Mouse (Mus musculus): ENCODE results near the gene Tmem216.

Gene Tmem216

DNA sequence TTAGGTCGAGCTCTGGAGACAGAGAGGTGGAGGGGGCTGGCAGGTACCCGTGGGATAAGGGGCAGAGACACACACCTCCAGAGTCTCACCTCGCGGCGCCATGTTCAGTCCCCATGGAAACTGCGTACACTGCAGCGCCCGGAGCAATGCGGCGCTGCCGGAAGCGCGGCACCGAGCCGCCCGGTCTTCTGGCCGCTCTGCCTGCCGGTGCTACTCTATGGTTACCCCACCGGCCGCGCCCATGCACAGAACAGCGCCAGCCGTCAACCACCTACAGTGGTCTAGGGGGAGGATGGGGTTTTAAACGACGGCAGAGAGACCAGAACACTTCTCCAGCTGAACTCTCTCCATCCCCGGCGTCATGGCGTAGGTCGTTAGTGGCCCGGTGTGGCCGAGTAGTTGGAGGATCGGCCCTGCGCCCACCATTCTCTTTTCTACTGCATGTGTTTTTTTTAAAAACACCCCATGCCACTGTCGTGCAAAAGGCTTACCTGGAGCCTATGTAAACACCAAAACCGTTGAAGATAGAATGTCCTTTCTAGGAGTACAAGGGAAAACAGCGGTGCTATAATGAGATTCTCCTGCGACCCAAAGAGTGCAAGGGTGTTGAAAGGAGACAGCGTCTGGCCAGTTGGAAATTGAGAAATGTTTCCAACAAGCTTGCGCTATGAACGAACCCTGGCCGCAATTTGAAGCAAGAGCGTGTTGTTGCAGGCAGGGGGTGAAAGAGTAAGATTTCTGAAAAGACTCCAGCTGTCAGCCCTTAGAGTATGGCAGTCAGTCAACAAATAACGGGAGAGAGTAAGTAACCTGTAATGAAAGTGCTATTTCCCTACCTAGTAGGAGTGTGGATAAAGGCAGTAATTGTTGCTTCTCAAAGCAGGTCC is at the start of gene Tmem216:
Gene Tmem216 (minus strand): TSS at position 615 of the 887 bp plus-strand sequence.
- DNase-seq = peak; percentile 88 to 90

GRCm38 (mm10) chr19:10605293-10605900 is 49.4 kb upstream of the Tmem216 start, which contains the start of the genes Ddb1 and Tkfc:
Gene Ddb1, plus strand, starts transcription at chr19:10605327.
Gene Tkfc, minus strand, starts transcription at chr19:10605654.
- peak; percentile 99 for DNase-seq

- no peak for DNase-seq
These were observed 48.5 kb upstream of the Tmem216 start for GRCm38 (mm10) chr19:10604534-10604933.

DNA sequence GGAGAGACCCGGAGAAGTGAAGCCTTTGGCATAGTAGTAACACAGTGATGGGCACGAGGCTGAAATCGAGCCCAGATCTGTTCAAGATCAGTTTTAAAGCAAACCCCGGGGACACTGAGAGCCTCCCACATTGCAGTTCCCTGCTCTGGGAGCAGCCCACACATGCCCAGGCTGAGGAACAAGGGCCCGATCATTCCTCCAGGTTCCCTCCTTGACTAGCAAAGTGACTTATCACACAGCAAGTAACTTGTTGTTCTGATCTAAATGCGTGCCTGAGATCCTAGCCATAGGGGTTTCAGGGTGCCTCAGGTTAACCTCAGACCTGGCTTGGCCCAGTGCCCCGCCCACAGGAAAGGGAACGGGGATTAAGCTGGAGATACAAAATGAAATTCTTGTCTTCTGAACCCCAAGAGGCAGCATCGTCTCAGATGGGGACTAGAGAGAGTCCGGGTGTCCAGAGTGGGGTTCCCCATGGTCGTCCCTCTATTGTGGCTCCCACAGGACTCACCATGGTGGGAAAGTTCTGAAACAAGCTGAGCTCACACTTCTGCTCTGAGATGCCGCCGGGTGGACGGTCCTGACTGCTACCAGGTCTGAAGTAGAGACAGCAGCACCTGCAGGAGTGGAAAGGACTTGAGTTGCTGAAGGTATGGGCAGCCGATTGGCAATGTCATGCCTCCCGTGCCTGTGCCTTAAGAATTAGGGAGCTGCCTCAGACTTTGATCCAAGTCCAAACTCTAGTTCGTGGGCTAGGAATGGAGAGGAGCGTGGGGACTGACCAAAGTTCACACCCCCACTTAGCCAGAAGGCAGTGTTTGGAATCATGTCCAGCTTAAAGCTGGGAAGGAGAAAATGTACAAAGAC is 47.9 kb upstream of the Tmem216 start:
- DNase-seq = peak in 1 of 2 experiments; percentile 24

- peak; percentile 91 to 92 for DNase-seq
These were observed 46.7 kb upstream of the Tmem216 start for GRCm38 (mm10) chr19:10602787-10603186.

DNA sequence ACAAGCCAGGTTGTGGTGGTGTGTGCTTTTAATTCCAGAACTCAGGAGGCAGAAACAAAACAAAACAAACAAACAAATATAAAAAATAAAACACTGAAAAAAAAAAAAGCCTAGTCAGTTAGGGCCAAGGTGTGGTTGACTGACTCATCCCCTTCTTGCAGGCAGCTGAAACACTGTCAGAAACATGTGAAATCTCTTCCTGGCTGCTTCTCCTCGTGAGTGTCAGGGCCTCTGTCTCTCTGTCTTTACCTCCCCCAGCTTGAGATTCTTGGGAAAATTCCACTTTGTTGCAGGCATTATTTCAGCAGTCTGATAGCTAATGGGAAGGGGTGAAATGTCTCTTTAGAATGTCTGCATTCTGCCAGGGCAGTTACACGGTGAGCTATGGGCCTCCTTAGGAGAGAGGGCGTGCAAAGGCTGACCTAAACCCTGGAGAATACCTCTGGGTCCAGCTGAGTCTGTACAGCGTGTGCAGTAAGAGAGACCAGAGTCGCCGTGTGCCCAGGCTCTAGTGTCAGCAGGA is 46.3 kb upstream of the Tmem216 start:
- no peak for DNase-seq

DNA sequence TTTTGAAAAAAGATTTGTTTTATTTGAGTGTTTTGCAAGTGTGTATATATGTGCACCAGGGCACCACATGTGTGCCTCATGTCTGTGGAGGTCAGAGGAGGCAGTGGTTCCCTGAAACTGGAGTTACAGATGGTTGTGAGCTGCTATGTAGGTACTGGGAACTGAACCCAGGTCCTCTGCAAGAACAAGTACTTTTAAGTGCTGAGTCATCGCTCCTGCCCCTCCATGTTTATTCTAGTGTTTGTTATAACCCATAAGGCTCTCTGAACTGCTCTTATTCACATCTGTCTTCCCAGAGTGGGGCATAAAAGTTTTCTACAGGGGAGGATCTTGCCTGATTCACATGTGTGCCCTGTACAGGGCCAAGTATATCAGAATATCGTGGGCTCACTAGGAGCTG is 43.6 kb upstream of the Tmem216 start:
- no peak for DNase-seq

DNA sequence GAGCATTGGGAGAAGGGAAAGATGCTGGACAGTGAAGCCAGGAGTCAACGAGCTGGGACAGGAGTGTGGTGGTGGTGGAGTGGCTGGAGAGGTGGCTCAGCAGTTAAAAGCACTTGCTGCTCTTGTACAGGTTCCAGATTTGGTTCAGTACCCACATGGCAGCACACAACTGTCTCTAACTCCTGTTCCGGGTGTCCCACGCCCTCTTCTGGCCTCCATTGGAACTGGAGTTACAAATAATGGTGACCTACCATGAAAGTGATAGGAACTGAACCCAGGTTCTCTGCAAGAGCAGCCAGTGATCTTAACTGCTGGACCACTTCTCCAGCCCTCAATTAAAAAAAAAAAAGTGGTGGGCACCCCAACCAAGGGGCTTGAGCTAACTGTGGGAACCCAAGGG is 42.1 kb upstream of the Tmem216 start:
- DNase-seq = no peak

GRCm38 (mm10) chr19:10591659-10592377 is 35.8 kb upstream of the Tmem216 start:
- DNase-seq = no peak

GRCm38 (mm10) chr19:10590301-10590700 is 34.3 kb upstream of the Tmem216 start:
- no peak for DNase-seq

- DNase-seq = no peak
These were observed 33.3 kb upstream of the Tmem216 start for GRCm38 (mm10) chr19:10589127-10589857.

GRCm38 (mm10) chr19:10587231-10587630 is 31.2 kb upstream of the Tmem216 start:
- DNase-seq = no peak

DNA sequence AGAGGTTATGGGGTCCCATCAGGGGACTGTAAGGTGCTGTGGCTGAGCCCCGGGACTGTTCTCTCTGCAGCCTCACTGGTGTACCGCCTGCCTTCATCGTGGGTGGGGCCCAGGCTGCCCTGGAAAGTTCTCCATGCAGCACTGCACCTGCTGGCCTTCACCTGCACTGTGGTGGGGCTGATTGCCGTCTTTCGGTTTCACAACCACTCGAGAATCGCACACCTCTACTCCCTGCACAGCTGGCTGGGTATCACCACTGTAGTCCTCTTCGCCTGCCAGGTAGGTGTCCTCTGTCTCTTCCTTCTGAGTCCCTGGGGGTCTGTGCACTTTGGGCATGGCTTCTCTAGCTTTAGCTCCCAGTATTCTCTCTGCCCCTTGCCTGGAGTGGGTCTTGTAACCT is 29.1 kb upstream of the Tmem216 start:
- peak in 1 of 2 experiments; percentile 22 for DNase-seq

GRCm38 (mm10) chr19:10583550-10584146 is 27.6 kb upstream of the Tmem216 start:
- DNase-seq = no peak

DNA sequence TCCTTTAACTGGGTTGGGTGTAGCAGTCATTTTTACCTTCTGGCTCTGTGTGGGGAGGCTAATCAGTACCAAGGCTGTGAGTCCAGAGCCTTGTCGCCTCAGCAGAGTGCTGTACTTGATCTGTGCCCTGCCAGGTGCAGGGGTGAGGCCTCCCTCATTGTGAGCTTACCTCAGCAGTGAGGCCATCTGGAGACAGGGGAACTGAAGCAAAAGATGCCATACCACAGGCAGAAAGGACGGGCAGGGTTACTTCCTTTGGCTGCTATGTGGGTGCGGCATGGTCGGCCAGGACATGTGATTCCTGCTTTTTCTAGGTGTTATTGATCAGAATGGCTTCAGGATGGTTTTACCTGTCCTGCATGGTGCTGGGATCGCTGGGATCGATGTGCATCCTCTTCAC is 25.9 kb upstream of the Tmem216 start:
- no peak for DNase-seq

GRCm38 (mm10) chr19:10580761-10581160 is 24.7 kb upstream of the Tmem216 start:
- no peak for DNase-seq

DNA sequence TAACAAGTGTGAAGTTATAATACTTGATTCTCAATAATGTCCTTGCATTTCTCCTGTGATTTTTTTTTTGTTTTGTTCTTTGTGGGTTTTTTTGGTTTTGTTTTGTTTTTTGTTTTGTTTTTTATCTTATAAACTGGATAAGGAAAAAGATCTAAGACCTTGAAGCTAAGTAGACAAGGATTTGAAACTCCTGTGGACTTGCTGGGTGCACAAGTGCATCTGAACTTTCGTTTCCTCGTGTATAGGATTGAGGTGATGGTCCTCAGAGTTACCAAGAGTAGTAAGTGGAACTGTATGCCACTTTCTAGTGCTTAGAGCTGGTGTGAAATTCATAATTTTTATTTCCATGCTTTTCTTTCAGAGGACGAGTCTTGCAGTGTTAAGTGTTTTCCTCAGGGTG is 24.1 kb upstream of the Tmem216 start:
- no peak for DNase-seq

GRCm38 (mm10) chr19:10576690-10577561 is 20.9 kb upstream of the Tmem216 start, which contains the start of the genes Cyb561a3 and Tmem138:
Gene Cyb561a3, plus strand, starts transcription at chr19:10577172.
Gene Tmem138, minus strand, starts transcription at chr19:10577362.
- peak; percentile 92 to 93 for DNase-seq

DNA sequence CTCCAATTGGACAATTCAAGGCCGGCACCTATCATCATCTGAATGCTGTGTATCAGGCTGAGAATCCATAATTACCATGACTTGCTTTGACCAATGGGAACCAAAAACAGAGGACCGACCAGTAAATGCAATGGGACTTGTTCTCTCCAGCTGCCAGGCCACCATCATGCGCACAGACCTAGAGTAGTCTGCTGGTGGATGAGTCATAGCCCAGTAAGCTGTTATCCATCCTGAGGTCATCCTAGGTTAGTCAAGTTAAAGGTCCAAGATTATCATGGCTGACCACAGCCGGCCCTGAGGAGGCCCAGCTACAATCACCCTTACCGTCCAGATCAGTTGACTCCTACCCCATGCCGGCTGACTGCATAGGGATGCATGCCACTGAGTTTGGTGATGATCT is 13.6 kb upstream of the Tmem216 start:
- no peak for DNase-seq

- no peak for DNase-seq
These were observed 9.2 kb upstream of the Tmem216 start for GRCm38 (mm10) chr19:10565217-10565616.
